Mouse (Mus musculus) CD4-positive helper T cell, adult 2 months (primary cell): ENCODE data around the gene Tubb5.
A peak's percentile ranks its signal among the peaks of the same experiment; 100 is the strongest.

Source experiments
- DNase-seq: peaks from one replicate; pipeline ENCODE4 v3.0.0-alpha.2; 2012; ENCODE audit warnings: low read depth, missing footprints, low spot score

Tubb5 gene

GRCm38 (mm10) chr17:35838122-35838544 is at the start of gene Tubb5:
TSS of gene Tubb5 (minus strand) at chr17:35838306.
- DNase-seq: peak; percentile 94

DNA sequence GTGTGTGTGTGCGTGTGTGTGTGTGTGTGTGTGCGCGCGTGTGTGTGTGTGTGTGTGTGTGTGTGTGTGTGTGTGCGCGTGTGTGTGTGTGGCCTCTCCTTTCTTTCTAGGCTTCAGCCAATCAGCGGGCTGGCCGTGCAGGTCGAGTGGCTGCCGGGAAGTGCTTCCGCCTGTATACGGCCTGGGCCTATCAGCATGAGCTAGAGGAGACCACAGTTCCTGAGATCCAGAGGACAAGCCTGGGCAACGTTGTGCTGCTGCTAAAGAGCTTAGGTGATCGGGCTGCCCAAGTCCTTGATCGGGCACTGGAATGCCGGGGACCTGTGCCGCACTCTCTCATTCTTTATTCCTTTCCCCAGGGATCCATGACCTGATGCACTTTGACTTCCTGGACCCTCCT is 49.6 kb upstream of the Tubb5 start:
- no peak for DNase-seq

DNA sequence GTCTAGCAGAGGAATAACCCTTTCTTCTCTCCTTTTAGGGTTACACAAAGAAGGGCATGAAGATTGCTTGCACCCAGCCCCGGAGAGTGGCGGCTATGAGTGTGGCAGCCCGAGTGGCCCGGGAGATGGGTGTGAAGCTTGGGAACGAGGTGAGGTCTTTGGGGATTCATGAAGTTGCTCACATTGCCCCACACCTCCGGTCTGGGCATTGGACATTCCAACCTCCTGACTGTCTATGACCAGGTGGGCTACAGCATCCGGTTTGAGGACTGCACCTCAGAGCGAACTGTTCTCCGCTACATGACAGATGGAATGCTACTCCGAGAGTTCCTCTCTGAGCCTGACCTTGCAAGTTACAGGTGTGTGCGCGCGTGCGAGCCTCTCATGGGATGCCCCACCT is 45.7 kb upstream of the Tubb5 start:
- no peak for DNase-seq

- DNase-seq: no peak
Measured at GRCm38 (mm10) chr17:35882924-35883323, 44.8 kb upstream of the Tubb5 start.

- peak; percentile 98 for DNase-seq
Measured at GRCm38 (mm10) chr17:35879245-35880057, 41.3 kb upstream of the Tubb5 start, which contains the start of gene Dhx16. TSS of gene Dhx16 (plus strand) at chr17:35879819.

GRCm38 (mm10) chr17:35874721-35875120 is 36.6 kb upstream of the Tubb5 start:
- DNase-seq: no peak

DNA sequence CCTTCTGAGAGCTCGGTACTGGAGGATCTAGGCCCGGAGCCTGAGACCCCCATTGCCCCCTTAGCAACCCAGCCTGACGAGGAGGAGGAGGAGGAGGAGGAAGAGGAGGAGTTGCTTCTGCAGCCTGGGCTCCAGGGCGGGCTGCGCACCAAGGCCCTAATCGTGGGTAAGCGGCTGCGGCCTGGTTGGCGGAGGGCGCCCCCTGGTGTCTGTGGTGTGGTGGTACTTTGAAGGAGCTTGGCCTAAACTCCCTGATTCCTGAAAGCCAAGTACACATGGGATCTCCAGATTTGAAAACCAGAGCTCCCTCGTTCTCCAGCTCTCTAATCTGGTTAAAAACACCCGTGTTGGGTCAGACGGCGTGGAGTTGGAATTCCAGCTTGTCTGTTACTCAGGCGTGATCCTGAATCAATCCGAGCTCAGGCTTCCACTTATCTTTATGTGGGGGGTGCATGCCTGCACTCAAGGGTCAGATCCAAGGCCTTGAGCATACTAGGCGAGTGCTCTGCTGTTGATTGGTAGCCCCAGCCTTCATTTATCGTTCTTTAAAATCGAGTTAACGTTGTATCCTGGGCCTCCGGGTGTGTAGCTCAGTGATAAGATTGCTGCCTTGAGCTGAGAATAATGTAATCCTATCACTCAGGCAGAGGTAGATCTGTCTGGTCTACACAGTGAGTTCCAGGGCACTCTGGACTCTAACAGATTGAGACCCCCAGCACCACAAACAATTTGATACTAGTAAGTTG is 35.8 kb upstream of the Tubb5 start:
- DNase-seq: peak; percentile 79

- DNase-seq: peak; percentile 73
Measured at GRCm38 (mm10) chr17:35870884-35871696, 33.0 kb upstream of the Tubb5 start.

DNA sequence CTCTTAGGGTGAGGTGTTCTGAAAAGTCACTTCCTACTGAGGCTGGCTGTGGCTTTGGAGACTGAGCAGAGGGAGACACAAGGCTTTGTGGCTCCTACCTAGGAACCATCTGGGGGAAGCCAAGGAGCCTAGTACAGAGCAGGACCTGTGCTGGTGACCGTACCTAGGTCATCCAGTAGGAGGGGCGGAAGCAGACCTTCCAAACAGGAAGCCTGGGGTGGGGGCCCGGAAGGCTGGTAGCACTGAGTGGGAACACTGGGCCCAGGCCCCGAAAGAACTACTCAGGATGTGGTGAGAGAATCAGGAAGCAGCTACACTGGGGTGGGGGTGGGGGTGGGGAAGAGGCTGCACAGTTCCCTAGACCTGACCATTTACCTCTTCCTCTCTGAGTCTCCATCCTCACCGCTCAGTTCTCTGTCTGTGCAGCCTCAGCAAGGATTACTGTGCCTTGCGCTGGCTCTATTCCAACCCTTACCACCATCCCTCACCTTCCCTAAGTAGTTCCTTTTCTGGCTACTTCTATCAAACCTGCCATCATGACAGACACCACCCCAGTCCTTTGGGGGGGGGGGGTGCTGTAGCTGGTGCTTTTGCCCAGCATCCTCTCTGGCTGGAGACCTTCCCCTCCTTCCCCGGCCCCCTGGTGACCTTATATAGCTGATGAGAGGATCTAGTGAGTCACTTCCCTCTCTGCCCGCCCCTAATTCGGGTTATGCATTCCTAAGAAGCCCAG is 32.2 kb upstream of the Tubb5 start:
- DNase-seq: peak; percentile 89

DNA sequence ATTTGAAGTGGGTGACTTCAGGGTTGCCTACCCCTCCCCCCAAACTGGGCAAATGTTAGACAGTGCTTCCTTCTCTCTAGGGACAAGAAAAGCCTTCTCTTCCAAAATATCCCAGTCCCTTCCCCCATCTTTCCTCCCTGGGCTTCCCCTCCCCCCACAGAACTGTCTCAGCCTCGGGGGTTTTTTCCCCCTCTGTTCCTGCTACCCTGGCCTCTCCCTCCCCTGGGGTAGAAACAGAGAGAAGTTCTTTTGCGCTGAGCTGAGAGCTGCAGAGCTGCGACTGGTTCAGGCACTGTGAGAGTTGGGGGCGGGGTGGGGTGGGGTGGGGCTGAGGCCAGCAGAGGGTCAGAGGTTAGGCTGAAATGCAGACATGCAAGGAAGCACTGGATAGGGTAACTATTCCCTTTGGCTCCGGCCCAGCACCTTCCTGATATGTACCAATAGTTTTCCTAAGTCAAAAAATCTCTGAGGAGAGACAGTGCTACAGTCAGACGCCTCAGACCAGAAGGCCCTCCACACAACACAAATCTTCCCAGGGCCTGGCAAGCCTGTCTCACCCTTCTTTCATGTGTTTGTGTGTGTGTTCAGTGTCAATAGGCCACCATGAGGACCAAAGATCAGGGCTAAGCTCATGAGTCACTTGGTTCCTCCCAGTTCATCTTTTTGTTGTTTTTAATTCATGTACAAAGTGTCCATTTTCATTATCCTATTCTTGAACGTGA is 31.4 kb upstream of the Tubb5 start:
- DNase-seq: peak; percentile 56

- no peak for DNase-seq
Measured at GRCm38 (mm10) chr17:35868961-35869345, 30.8 kb upstream of the Tubb5 start.

DNA sequence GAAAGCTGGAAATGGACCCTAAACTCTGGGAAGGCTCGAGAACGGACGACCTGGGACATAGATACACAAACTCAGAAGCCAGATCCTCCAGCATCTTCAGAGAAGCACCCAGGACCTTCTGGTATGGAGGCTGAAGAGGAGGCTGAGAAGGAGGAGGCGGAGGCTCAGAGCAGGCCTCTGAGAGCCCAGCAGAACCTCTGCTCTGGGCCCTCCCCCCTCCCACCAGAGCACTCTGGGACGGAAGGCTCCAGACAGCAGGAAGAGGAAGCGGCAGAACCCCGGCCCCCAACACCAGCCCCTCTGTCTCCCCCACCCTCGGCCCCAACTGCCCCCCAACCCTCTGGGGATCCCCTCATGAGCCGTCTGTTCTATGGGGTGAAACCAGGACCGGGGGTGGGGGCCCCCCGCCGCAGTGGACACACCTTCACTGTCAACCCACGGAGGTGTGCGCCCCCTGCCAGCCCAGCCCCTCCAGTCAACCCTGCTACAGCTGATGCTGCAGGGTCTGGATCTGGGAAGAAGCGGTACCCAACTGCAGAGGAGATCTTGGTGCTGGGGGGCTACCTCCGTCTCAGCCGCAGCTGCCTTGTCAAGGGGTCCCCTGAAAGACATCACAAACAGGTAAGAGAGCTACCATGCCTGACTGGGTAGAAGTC is 30.2 kb upstream of the Tubb5 start:
- peak; percentile 80 for DNase-seq

DNA sequence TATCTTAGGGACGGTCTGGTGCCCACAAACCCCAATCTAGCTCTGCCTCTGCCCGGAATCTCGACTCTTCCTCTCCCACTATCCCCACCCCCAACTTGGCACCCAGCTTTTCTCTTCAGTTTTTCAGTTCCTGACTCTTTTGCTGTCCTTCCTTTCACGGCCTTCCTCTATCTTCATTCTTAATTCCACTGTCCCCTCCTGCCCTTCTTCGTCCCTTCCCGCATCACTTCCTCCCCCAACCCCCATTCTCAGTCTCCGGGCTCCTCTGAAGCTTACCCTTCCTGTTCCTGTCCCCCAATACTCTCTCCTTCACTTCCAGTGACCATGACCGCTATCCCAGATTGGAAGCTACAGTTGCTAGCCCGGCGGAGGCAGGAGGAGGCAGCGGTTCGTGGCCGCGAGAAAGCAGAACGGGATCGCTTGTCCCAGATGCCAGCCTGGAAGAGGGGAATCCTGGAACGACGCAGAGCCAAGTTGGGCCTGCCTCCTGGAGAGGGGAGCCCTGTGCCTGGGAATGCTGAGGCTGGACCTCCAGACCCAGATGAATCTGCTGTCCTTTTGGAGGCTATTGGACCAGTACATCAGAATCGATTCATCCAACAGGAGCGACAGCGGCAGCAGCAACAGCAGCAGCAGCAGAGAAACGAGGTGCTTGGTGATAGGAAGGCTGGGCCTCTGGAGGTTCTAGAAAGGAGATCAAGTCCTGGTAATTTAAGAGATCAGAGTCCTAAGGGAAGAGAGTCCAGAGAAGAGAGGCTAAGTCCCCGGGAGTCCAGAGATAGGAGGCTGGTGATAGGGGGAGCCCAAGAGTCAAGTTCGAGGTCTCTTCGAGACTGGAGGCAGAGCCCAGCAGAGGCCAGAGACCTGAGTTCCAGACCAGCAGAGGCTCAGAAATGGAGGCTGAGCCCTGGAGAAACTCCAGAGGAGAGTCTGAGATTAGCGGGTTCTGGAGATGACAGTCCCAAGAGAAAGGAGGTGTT is 29.1 kb upstream of the Tubb5 start:
- DNase-seq: peak; percentile 59

DNA sequence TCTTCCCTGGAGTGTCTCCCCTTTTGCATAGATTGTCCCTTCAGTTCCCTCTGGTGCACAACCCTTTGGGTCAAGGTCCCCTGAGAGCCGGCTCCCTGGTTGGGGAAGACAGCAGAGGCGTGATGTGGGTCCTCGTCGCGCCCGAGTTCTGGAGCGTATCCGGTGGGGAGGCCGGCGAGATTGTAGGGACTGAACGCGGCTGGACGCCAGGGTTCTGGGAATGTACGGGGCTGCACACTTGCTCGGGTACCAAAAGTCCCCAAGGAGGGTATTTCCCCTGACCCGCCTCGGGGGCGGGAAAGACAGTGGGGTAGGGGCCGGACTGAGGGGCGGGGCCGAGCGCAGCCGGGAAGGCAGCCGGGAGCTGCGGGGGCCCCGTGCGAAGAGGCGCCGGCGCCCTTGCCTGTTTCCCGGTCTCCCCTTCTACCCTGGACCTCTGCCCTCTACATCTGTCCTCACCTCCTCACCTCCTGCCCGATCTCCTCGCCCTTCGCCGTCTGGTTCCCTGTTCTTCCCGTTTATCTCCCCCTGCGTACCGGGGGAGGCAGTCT is 28.2 kb upstream of the Tubb5 start:
- peak; percentile 73 for DNase-seq

DNA sequence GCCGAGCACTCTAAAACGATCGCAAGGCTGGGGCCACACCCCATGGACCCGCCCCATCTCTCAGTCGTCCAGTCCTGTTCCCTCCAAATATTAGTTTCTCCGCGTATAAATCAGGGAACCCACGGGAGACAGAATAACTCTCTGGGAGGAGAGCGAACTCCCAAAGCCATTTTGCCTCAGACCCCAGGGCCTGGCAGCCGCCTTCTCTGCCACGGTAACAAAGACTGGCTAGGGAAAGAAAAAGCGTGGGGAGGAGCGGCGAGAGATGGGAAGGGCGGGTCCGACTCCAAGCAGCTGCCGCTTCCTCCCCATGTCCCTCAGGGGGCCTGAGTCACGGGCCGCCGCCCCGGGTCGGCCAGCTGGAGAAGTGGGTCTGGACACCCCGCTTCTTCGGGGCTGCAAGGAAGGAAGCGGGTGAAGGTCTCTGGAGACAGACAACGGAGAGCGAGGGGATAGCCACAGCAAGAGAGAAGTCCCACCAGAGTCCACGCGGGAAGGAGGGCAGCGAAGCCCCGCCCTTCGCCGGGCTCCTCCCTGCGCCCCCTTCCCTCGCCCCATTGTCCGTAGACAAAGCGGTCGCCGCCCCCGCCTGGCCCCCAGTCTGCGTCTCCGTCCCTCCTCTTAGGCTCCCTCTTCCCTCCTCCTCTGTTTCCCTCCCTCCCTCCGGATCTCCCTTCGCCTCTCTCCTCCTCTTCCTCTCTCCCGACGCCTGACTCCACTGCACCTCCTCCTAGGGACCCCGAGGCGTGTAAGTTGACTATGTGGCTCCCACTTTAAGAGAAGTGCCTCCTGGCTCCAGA is 27.6 kb upstream of the Tubb5 start, which contains the start of gene Ppp1r18:
Ppp1r18 (plus strand) TSS at position 113 of the 800 bp plus-strand sequence.
- DNase-seq: peak; percentile 66

DNA sequence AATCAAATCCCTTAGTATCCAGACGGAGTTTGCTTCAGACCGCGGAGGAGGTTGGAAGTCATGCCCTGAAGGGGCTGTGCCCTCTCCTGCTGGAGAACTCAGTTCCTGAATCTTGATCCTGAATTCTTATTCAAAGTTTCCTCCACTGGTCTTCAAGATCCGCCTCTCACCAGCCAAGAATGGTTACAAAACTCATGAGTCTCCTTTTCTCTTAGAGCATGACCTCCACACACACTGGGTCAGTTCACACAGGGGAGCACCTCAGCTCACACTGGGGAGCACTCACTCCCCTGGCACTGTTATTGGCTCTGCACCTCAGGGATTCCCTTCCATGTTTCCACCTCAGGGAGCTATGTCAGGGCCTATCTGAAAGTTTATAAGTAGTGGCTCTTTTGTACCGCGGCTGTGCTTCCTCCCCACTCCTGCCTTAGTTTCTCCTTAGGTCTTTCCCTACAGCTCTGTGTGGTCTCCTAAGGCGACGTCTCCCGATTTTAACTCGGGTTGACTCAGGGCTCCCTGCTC is 26.8 kb upstream of the Tubb5 start:
- DNase-seq: no peak

GRCm38 (mm10) chr17:35861198-35861857 is 23.2 kb upstream of the Tubb5 start, which contains the start of gene Nrm:
TSS of gene Nrm (plus strand) at chr17:35861318.
- peak; percentile 90 for DNase-seq
